Mouse (Mus musculus) liver, adult 2 months (tissue): ENCODE measurements around the gene Inf2. TPM values are rescaled to one million over a fixed set of nuclear protein-coding genes. Genes with fewer than 3 reads are reported as not detected.

Experiments
- DNase-seq: peaks from one replicate; pipeline ENCODE4 v3.0.0-alpha.2; 2011; ENCODE audit warnings: low read depth, low spot score; ENCODE audit errors: extremely low read depth
- H3K27ac ChIP-seq: fragments of 200-500 bp; replicated peaks from 2 replicates; pipeline ENCODE4 v1.5.1; 2012; ENCODE audit warnings: low read depth, mild to moderate bottlenecking, control low read depth, inconsistent platforms, low read length; ENCODE audit not compliant: insufficient read depth
- H3K27me3 ChIP-seq: fragments of 200-500 bp; 2 replicates; pipeline ENCODE4 v1.6.1; 2012; ENCODE audit warnings: mild to moderate bottlenecking, moderate library complexity, low read length, inconsistent platforms; ENCODE audit not compliant: control insufficient read depth, insufficient read depth
- H3K36me3 ChIP-seq: fragments of 200-500 bp; 2 replicates; pipeline ENCODE4 v1.6.1; 2012; ENCODE audit warnings: low read length, inconsistent platforms; ENCODE audit not compliant: control insufficient read depth, insufficient read depth
- H3K4me1 ChIP-seq: fragments of 200-500 bp; 2 replicates; pipeline ENCODE4 v1.6.1; 2011; ENCODE audit warnings: low read length; ENCODE audit not compliant: control insufficient read depth, insufficient read depth
- H3K4me3 ChIP-seq: fragments of 200-500 bp; 2 replicates; pipeline ENCODE4 v1.5.1; 2011; ENCODE audit warnings: low read depth, mild to moderate bottlenecking, control low read depth, low read length, moderate library complexity; ENCODE audit not compliant: insufficient read depth
- H3K79me2 ChIP-seq: fragments of 200-500 bp; 2 replicates; pipeline ENCODE4 v1.6.1; 2012; ENCODE audit warnings: inconsistent platforms, mild to moderate bottlenecking, low read length, moderate library complexity; ENCODE audit not compliant: control insufficient read depth, insufficient read depth
- H3K9ac ChIP-seq: fragments of 200-500 bp; 2 replicates; pipeline ENCODE4 v1.6.1; 2012; ENCODE audit warnings: low read depth, mild to moderate bottlenecking, control low read depth, inconsistent platforms, low read length
- CTCF ChIP-seq: fragments of 200-500 bp; IDR thresholded peaks from 2 replicates; pipeline ENCODE4 v1.5.1; 2011; ENCODE audit warnings: low read depth, low read length, control low read depth
- POLR2A ChIP-seq: fragments of 200-500 bp; IDR thresholded peaks from 2 replicates; pipeline ENCODE4 v1.6.1; 2011; ENCODE audit warnings: low read length, control low read depth; ENCODE audit not compliant: insufficient read depth; ENCODE audit errors: extremely low read depth
- WGBS: fragments of 180-500 bp; shearing (Covaris S2); methylation state at CpG from one replicate; pipeline ENCODE4 v1.1.7; 2018; 5-methylcytosine and 5-hydroxymethylcytosine counted together
- polyA plus RNA-seq: library from polyadenylated mRNA; depleted of rRNA; stranded (reverse); fragments of >200 nt; gene quantifications from 2 replicates; pipeline ENCODE4 v1.2.3, GENCODE M21; 2012
- total RNA-seq: library from RNA; depleted of rRNA; stranded (reverse); fragments of >200 nt; gene quantifications from 2 replicates; pipeline ENCODE4 v1.2.3, GENCODE M21; 2014

The Inf2 gene
- total and polyA plus RNA-seq, 2 experiments: 15.5 to 24.6 TPM

DNA sequence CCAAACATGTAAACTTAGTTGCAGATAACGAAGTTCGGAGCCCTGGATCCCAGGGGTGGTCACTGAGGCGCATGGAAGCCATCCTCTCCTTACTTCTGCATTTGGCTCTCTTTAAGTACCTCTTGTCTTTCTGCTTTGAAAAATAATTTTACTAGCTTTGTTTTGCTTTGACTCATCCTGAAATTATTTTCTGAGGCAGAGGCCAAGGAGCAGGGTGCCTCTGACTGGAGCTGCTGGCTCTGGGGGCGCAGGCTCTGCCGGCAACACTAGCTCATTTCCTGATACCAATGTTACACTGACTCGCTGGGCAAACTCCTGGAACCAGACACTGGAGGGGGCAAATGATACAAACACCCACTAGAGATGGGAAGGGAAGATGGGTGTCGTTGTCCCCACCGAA, 8.7 kb upstream of the Inf2 start:
- Histone ChIP-seq H3K27ac (no peak overlapping the region), H3K4me3 (no peak overlapping the region), H3K9ac (no peak overlapping the region), H3K79me2 (no peaks in the 10 kb centered on the region), H3K4me1 (peaks cover 5% of the 10 kb centered on the region), H3K36me3 (no peaks in the 10 kb centered on the region), H3K27me3 (no peaks in the 10 kb centered on the region)
- DNase-seq: no peak
- TF ChIP-seq CTCF (no peak), POLR2A (no peak)
- 76% methylated on average over 8 of the region's 8 CpGs for WGBS

DNA sequence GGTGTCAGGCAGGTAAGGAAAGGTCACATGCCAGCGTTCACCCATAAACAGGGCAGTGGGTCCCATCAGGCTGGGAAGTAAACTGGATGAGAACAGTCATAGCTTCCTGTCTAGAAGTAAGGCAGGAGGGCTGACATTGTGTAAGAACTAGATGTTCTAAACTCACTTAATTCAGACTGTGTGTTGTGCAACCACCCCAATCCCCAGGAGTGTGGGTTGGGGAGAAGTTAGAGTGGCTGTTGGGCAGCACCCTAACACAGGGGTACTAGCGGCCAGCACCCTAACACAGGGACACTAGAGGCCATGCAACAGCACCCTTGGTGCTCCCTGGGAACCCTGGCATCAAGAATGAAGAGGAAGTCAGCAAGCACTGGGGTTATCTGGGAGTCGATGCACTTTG, 7.5 kb upstream of the Inf2 start:
- no peaks in the 10 kb centered on the region for H3K27me3 ChIP-seq
- no peaks in the 10 kb centered on the region for H3K36me3 ChIP-seq
- 69% methylated on average over 3 of the region's 3 CpGs for WGBS
- peaks cover 15% of the 10 kb centered on the region for H3K4me1 ChIP-seq
- TF ChIP-seq CTCF (no peak), POLR2A (no peak)
- no peak overlapping the region for H3K27ac ChIP-seq
- DNase-seq: no peak
- no peak overlapping the region for H3K4me3 ChIP-seq
- H3K79me2 ChIP-seq: no peaks in the 10 kb centered on the region
- H3K9ac ChIP-seq: no peak overlapping the region

DNA sequence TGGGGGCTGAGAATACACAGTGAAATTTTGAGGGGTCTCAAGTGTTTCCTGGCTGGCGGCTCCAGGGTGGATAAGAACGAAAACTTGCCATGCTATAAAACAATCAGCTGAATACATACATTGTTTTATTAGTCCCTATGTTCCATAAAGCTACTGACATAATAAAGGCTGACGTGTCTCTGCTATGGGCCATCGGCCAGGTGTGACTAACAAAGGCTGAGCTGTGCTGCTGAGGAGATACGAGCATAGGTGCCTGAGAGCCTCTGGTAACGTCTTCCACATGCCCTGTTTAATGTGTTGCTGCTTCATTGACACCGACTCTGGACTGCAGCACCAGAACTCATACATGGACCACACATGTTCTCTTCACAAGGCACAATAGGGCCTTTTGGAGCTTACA, 3.6 kb upstream of the Inf2 start:
- Histone ChIP-seq H3K27me3 (no peaks in the 10 kb centered on the region), H3K4me1 (peaks cover 32% of the 10 kb centered on the region), H3K36me3 (no peaks in the 10 kb centered on the region), H3K79me2 (peaks cover 12% of the 10 kb centered on the region; the same call in 1 of the 2 replicates), H3K27ac (peak overlapping the region; percentile 16; the same call in 1 of the 2 replicates), H3K9ac (no peak overlapping the region), H3K4me3 (no peak overlapping the region)
- 70% methylated on average over 7 of the region's 7 CpGs for WGBS
- TF ChIP-seq POLR2A: no peak
- no peak for DNase-seq

DNA sequence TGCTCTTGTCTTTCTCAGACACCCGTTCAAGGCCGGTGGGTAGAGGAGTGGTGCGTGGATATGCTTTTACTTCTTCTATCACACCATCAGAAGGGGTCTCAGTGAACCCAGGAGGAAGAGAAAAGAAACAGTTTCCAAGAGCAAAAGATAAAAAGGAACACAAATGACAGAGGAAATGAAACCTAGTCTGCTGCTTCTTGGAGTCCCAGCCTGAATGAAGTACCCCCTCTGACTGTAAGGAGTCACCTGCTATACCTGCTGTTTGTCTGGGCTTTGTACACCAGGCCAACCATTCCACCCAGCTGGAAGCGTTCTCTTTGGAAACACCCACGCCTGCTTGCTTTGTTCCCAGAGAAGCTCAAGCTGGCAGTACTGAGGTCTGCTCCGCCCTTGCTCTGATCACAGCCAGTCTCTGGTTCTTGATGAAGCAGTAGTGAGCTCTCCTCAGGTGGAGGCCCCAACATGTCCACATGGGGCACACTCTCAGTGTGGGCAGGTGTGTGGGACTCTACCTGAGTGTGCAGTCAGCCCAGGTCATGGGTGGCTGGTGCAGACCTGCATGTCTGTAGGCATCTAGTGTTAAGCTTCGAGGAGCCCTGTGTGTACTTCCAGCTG, 2.6 kb upstream of the Inf2 start:
- peak overlapping the region; percentile 42 for H3K27ac ChIP-seq
- WGBS: 52% methylated on average over 7 of the region's 7 CpGs
- H3K36me3 ChIP-seq: no peaks in the 10 kb centered on the region
- no peaks in the 10 kb centered on the region for H3K27me3 ChIP-seq
- TF ChIP-seq POLR2A (no peak), CTCF (0 out of 2 replicates have a peak, but pooled peaks have one; percentile 8)
- H3K79me2 ChIP-seq: peaks cover 22% of the 10 kb centered on the region; the same call in 1 of the 2 replicates
- H3K4me1 ChIP-seq: peaks cover 29% of the 10 kb centered on the region
- DNase-seq: peak; percentile 67
- H3K4me3 ChIP-seq: no peak overlapping the region
- 0 out of 2 replicates have a peak overlapping the region, but pooled peaks have one; percentile 13 for H3K9ac ChIP-seq

DNA sequence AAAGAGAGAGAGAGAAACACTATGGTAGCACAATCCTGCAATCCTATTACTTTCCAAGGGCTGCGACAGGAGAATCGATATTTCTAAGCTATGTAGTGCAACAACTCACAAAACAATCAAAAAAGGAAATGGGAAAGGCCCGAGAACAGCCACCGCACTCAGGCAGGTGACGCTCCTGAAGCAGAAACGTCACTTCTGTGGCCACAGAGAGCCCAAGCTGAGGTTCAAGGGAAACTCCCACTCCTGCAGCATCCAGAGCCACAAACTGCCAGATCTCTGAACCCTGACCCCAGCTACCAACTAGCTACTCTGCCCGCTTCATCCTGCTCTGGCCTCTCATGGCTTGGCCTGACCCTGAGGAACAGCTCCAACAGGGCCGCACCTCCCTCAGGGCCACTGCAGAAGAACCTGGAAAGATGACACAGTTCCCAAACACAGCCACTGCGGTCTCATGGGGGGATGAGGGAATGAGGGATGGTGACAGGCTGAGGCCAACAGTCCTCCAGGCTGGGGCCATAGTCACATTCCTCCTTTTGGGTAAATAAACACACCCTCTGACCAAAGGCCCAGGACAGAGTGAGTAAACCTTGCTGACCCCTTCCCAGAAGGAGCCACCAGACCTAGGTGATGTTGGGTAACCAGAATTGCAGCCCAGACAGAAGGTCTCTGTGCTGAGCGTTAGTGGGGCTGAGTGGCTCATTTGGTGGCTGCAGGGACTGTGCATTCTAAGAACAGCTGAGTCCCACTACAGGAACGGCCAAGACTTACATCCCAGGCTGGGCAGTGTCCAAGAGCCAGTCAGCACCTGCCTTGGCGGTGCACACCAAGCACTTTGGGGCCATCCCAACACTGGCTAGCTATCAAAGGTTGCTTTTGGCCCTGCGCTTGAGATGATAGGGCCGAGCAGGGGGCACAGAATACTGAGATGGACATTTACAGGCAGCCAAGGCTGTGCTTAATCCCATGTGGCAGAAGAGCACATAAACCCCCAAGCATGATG, 1.2 kb upstream of the Inf2 start:
- Histone ChIP-seq H3K27me3 (no peaks in the 10 kb centered on the region), H3K9ac (peak overlapping the region; percentile 18), H3K79me2 (peaks cover 34% of the 10 kb centered on the region; the same call in 1 of the 2 replicates), H3K36me3 (no peaks in the 10 kb centered on the region), H3K4me1 (peaks cover 29% of the 10 kb centered on the region), H3K4me3 (no peak overlapping the region), H3K27ac (peak overlapping the region; percentile 93)
- TF ChIP-seq POLR2A (no peak), CTCF (no peak)
- 19% methylated on average over 14 of the region's 14 CpGs for WGBS
- peak; percentile 99 for DNase-seq
